Mouse (Mus musculus) WW6 (cell line): ENCODE measurements around the gene Olfr782.
"Not testable (repeated sequence)": the region's sequence is repeated elsewhere in the genome, so short reads cannot be mapped to it uniquely, and the experiment has no call there.

Experiments used
- DNase-seq: peaks from one replicate; pipeline ENCODE4 v3.0.0-alpha.2; 2013; ENCODE audit warnings: low read depth, low spot score

Gene Olfr782

GRCm38 (mm10) chr10:129348550-129348949 is at the start of gene Olfr782:
Gene Olfr782, plus strand, starts transcription at chr10:129348850.
- no peak for DNase-seq

GRCm38 (mm10) chr10:129312973-129313372 is 35.7 kb upstream of the Olfr782 start:
- not testable (repeated sequence) for DNase-seq

- not testable (repeated sequence) for DNase-seq
These were observed 35.1 kb upstream of the Olfr782 start for GRCm38 (mm10) chr10:129313521-129313920.

- no peak for DNase-seq
These were observed 30.8 kb upstream of the Olfr782 start, which contains the start of gene Olfr780 for GRCm38 (mm10) chr10:129317817-129318216. Gene Olfr780, plus strand, starts transcription at chr10:129318117.

- DNase-seq: no peak
These were observed 20.1 kb upstream of the Olfr782 start, which contains the start of gene Olfr781 for GRCm38 (mm10) chr10:129328554-129328953. Gene Olfr781, plus strand, starts transcription at chr10:129328854.

- not testable (repeated sequence) for DNase-seq
These were observed 3.8 kb downstream of the Olfr782 start for GRCm38 (mm10) chr10:129352475-129352874.

- not testable (repeated sequence) for DNase-seq
These were observed 7.8 kb downstream of the Olfr782 start for GRCm38 (mm10) chr10:129356496-129356895.

- no peak for DNase-seq
These were observed 8.7 kb downstream of the Olfr782 start for GRCm38 (mm10) chr10:129357307-129357706.

- DNase-seq: not testable (repeated sequence)
These were observed 25.4 kb downstream of the Olfr782 start for GRCm38 (mm10) chr10:129374051-129374450.

- DNase-seq: no peak
These were observed 35.1 kb downstream of the Olfr782 start, which contains the start of gene Olfr784 for GRCm38 (mm10) chr10:129383783-129384182. Gene Olfr784, plus strand, starts transcription at chr10:129384083.

GRCm38 (mm10) chr10:129400892-129401291 is 52.2 kb downstream of the Olfr782 start:
- DNase-seq: no peak
